Mouse (Mus musculus): ENCODE measurements around the gene Fanci. TPM values are rescaled to one million over a fixed set of nuclear protein-coding genes. Genes with fewer than 3 reads are reported as not detected.

Fanci gene
- total and polyA plus RNA-seq, 2 experiments from 2014 or later, result 1.7 to 6.1 TPM

DNA sequence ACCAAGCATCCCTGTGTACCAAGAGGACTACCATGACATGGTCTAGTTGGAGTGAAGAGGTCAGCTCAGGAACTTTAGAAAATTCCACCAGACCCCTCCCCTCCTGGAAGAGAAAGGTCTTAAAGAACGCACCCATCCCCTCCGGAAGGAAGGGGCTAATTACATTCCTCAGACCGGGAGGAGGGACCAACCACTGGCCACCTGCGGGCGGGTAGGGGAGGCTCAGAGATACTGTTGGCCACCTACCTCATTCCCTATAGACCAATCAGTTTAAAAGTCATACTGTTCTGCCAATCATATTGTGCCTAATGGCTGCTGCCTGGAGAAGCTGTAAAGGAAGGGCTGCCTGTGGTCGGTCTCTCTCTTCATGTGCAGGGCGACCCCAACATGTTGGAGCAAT lies 3.7 kb upstream of the Fanci start:
- H3K9me3 ChIP-seq (replicated peaks; ENCODE audit: control insufficient read depth, low read length), result no peaks in the 10 kb centered on the region
- no peak overlapping the region for H3K9ac ChIP-seq (replicated peaks; ENCODE audit: low read depth, low read length)
- H3K4me1 ChIP-seq (ENCODE audit: control insufficient read depth, insufficient read depth), result no peaks in the 10 kb centered on the region
- H3K27me3 ChIP-seq (ENCODE audit: control insufficient read depth, insufficient read depth, low read length), result no peaks in the 10 kb centered on the region
- no peak overlapping the region for H3K4me3 ChIP-seq (ENCODE audit: low read depth, low read length)
- no peak overlapping the region for H3K4me2 ChIP-seq (ENCODE audit: low read depth, low read length)
- no peak for TF ChIP-seq EP300 (IDR thresholded peaks at IDR 0.05; ENCODE audit: low read depth)
- DNase-seq (ENCODE audit: low spot score) (no peak), ATAC-seq (ENCODE audit: insufficient read depth, low read depth) (no peak)
- no peaks in the 10 kb centered on the region for H3K36me3 ChIP-seq (replicated peaks; ENCODE audit: control insufficient read depth, insufficient read depth, low read length)
- 45% methylated on average over 7 of the region's 7 CpGs for WGBS
- no peak overlapping the region for H3K27ac ChIP-seq (ENCODE audit: low read depth)

DNA sequence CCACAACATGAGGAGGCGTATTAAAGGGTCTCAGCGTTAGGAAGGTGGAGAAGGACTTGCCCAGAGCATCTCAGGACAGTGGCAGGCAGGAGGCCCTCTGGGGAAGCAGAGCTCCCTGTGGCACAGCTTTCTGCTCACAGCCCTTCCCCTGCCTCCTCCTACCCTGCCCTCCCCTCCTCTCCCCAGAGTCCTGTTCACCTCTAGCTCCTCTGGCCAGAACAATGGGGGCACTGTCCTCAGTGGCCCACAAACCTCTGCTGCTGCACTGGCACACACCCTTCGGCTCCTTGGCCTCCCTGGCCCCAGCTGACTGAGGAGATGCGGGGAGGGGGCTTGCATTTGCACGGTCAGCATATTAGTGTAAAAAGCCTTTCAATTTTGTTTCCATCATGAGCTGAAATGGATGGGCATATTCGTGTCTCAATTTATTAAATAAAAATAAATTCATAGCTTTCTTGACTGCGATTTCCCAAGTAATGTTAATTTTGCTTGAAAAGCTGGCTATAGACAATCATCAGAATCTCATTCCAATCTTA lies 3.0 kb upstream of the Fanci start:
- H3K9me3 ChIP-seq (replicated peaks; ENCODE audit: control insufficient read depth, low read length), result no peaks in the 10 kb centered on the region
- H3K36me3 ChIP-seq (replicated peaks; ENCODE audit: control insufficient read depth, insufficient read depth, low read length), result no peaks in the 10 kb centered on the region
- TF ChIP-seq CTCF (IDR thresholded peaks at IDR 0.05; ENCODE audit: low read depth) (no peak), EP300 (IDR thresholded peaks at IDR 0.05; ENCODE audit: low read depth) (no peak)
- H3K9ac ChIP-seq (replicated peaks; ENCODE audit: low read depth, low read length), result no peak overlapping the region
- H3K4me2 ChIP-seq (ENCODE audit: low read depth, low read length), result no peak overlapping the region
- no peaks in the 10 kb centered on the region for H3K4me1 ChIP-seq (ENCODE audit: control insufficient read depth, insufficient read depth)
- no peak overlapping the region for H3K4me3 ChIP-seq (ENCODE audit: low read depth, low read length)
- 72% methylated on average over 7 of the region's 7 CpGs for WGBS
- ATAC-seq (ENCODE audit: insufficient read depth, low read depth), result no peak
- no peaks in the 10 kb centered on the region for H3K27me3 ChIP-seq (ENCODE audit: control insufficient read depth, insufficient read depth, low read length)
- no peak for DNase-seq (ENCODE audit: low spot score)
- H3K27ac ChIP-seq (ENCODE audit: low read depth), result no peak overlapping the region

DNA sequence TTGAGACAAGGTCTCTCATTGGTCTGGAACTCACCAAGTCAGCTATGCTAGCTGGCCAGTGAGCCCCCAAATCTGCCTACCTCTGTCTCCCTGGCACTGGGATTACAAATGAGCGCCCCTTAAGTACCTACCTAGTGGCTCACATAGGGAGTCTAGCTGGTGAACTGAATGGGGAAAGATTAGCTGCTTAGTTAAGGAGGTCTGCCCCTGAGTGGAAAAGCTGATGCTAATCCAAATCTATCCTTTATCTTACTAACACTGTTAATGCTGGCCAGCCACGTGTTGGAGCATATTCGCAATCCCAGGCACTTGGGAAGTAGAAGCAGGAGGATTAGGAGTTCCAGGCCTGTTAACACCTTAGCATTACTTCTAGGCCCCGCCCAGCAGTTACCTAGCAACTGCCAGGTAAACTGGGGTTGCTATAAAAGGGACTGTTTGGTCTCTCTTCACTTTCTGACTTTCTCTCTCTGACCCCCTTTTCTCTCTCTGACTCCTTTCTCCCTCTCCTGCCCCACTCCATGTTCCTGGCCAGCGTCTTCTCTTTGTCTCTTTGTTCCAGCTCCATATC lies 1.5 kb upstream of the Fanci start:
- Histone ChIP-seq H3K9me3 (replicated peaks; ENCODE audit: control insufficient read depth, low read length) (no peaks in the 10 kb centered on the region), H3K9ac (replicated peaks; ENCODE audit: low read depth, low read length) (no peak overlapping the region), H3K36me3 (replicated peaks; ENCODE audit: control insufficient read depth, insufficient read depth, low read length) (no peaks in the 10 kb centered on the region), H3K27me3 (ENCODE audit: control insufficient read depth, insufficient read depth, low read length) (no peaks in the 10 kb centered on the region), H3K4me2 (ENCODE audit: low read depth, low read length) (no peak overlapping the region), H3K4me1 (ENCODE audit: control insufficient read depth, insufficient read depth) (no peaks in the 10 kb centered on the region), H3K4me3 (ENCODE audit: low read depth, low read length) (no peak overlapping the region), H3K27ac (ENCODE audit: low read depth) (no peak overlapping the region)
- 54% methylated on average over 5 of the region's 5 CpGs for WGBS
- DNase-seq (ENCODE audit: low spot score) (no peak), ATAC-seq (ENCODE audit: insufficient read depth, low read depth) (no peak)
- no peak for TF ChIP-seq EP300 (IDR thresholded peaks at IDR 0.05; ENCODE audit: low read depth)
- TF ChIP-seq CTCF (IDR thresholded peaks at IDR 0.05; ENCODE audit: low read depth), result no peak

DNA sequence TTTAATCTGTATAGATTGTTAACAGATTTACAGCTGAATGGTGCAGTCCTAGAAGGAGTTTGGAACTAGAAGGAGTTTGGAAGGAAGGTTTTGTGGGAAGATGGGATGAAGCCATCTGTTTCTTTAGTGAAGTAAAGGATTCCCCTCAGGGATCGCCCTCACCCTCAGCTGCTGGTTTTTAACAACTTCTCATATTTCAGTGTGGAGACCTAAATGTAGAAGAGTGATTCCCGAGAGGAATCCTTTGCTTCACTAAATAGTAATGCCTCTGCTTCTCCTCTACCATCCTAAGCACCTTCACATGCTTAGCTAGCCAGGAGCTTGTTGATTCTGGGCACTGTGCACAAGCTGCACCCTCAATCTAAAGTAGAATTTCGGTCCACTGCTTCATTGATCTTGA lies 258 bp upstream of the Fanci start:
- TF ChIP-seq CTCF (IDR thresholded peaks at IDR 0.05; ENCODE audit: low read depth), result no peak
- no peak for TF ChIP-seq EP300 (IDR thresholded peaks at IDR 0.05; ENCODE audit: low read depth)
- no peaks in the 10 kb centered on the region for H3K27me3 ChIP-seq (ENCODE audit: control insufficient read depth, insufficient read depth, low read length)

DNA sequence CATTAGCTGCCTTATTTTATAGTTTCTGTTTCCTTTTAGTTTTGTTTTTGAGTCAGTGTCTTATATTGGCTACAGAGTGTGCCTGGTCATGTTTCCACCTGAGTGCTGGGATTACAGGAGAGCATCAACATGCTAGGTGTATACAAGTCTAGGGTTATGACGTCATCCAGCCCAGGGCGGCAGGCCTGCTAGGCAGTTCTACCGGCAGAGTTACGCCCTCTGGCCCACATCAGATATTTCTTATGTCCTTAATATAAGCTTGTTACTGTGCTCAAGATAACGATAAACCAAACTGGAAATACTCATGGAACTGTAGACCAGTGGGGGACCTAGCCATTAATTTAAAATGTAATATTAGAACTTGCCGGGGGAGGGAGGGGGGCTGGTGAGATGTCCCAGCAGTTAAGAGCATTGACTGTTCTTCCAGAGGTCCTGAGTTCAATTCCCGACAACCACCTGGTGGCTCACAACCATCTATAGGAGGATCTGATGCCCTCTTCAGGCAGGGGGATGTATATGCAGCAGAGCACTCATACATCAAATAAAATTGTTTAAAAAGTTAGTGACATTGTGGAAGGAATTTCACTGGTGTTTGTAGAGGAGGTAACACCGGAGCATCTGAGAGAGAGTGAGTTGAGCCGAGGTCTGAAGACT lies 1.3 kb downstream of the Fanci start:
- H3K9ac ChIP-seq (replicated peaks; ENCODE audit: low read depth, low read length), result 0 out of 2 replicates have a peak overlapping the region, but pooled peaks have one; percentile 61
- no peak for TF ChIP-seq EP300 (IDR thresholded peaks at IDR 0.05; ENCODE audit: low read depth)
- 0 out of 2 replicates have a peak, but pooled peaks have one; percentile 10 for TF ChIP-seq CTCF (IDR thresholded peaks at IDR 0.05; ENCODE audit: low read depth)
- peak overlapping the region; percentile 58 for H3K4me3 ChIP-seq (ENCODE audit: low read depth, low read length)
- H3K9me3 ChIP-seq (replicated peaks; ENCODE audit: control insufficient read depth, low read length), result no peaks in the 10 kb centered on the region
- DNase-seq (ENCODE audit: low spot score), result no peak
- 51% methylated on average over 9 of the region's 9 CpGs for WGBS
- H3K4me2 ChIP-seq (ENCODE audit: low read depth, low read length), result peak overlapping the region; percentile 92
- H3K27ac ChIP-seq (ENCODE audit: low read depth), result no peak overlapping the region
- H3K27me3 ChIP-seq (ENCODE audit: control insufficient read depth, insufficient read depth, low read length), result no peaks in the 10 kb centered on the region
- no peak for ATAC-seq (ENCODE audit: insufficient read depth, low read depth)
- H3K36me3 ChIP-seq (replicated peaks; ENCODE audit: control insufficient read depth, insufficient read depth, low read length), result no peaks in the 10 kb centered on the region
- H3K4me1 ChIP-seq (ENCODE audit: control insufficient read depth, insufficient read depth), result no peaks in the 10 kb centered on the region

More for the DNA sequence above, 258 bp upstream of the Fanci start:
- H3K9ac ChIP-seq (replicated peaks; ENCODE audit: low read depth, low read length), result peak overlapping the region; percentile 61
- H3K27ac ChIP-seq (ENCODE audit: low read depth), result peak overlapping the region; percentile 77
- 3% methylated on average over 3 of the region's 3 CpGs for WGBS
- peak overlapping the region; percentile 92 for H3K4me2 ChIP-seq (ENCODE audit: low read depth, low read length)
- H3K4me1 ChIP-seq (ENCODE audit: control insufficient read depth, insufficient read depth), result no peaks in the 10 kb centered on the region
- H3K4me3 ChIP-seq (ENCODE audit: low read depth, low read length), result peak overlapping the region; percentile 58
- DNase-seq (ENCODE audit: low spot score) (no peak), ATAC-seq (ENCODE audit: insufficient read depth, low read depth) (no peak)
- no peaks in the 10 kb centered on the region for H3K36me3 ChIP-seq (replicated peaks; ENCODE audit: control insufficient read depth, insufficient read depth, low read length)
- H3K9me3 ChIP-seq (replicated peaks; ENCODE audit: control insufficient read depth, low read length), result no peaks in the 10 kb centered on the region

Data from heart, postnatal 0 days (tissue).